Mouse (Mus musculus): Measurements from ENCODE around the gene Aplp2.

DNA sequence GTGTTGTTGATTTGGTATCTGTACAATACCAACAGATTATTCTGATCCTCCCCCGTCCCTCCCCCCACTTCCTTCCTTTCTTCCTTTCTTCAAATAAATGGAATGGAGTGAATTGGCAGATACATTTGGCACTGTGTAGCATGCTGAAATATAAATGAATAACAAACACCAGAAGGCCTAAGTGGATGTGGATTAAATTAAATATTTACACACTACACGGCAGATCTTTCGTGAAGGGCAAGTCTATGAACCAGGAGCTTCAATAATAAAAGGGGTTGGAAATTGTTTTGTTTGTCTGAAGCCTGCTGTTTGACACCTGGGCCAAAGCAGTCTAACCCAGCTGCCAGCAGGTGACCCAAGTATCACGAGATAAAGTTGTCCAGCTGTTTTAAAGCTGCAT lies 23.4 kb upstream of the Aplp2 start:
- TF ChIP-seq CTCF (IDR thresholded peaks at IDR 0.05; ENCODE audit: low read depth) (no peak), EP300 (IDR thresholded peaks at IDR 0.05; ENCODE audit: low read depth) (no peak)
